Mouse (Mus musculus): ENCODE results near the gene Lsm14b. TPM values are rescaled to one million over a fixed set of nuclear protein-coding genes. Genes with fewer than 3 reads are reported as not detected.
A peak's percentile ranks its signal among the peaks of the same experiment; 100 is the strongest.

The Lsm14b gene
- total RNA-seq (2021), result 10 to 100 TPM; 46.2 to 48.3 TPM
- long read RNA-seq, experiment 1, partial matches to known transcripts, result 0 of 4 reads
- long read RNA-seq, experiment 1, other reads (novel, unspliced or antisense), result 4 of 4 reads
- long read RNA-seq, experiment 2, partial matches to known transcripts, result 0 of 1 reads
- long read RNA-seq, experiment 2, other reads (novel, unspliced or antisense), result 1 of 1 reads

DNA sequence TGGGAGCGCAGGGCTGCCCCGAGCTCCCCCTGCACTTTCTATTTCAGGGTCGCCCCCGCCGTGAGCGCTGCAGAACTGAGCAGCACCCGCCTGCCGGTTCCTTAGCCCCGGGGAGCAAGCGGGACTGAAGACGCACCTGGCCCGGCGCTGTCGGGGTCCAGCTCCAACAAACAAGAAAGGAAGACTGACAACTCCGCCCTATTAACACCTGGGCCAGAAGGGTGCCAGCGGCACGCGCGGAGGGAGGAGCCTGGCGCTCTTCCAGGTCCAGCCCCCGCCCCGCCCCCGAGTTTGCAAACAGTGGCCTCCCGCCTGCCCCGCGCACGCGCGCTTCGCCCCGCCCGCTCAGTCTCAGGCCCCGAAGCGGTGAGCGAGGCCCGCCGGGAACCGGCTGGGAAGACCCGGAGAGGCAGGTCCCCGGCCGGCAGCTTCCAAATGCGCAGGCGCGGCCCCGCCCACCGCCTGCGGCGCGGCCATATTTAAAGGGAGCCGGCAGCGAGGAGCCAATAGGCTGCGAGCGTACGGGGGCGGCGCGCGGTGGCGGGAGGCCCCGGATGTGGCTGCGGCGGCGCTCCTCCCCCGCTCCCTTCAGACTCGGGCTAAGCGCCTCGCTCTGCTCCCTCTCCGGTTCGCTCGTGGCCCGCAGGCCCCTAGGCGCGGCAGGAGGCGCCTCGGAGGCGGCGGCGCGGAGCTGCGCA is at the start of gene Lsm14b:
TSS of gene Lsm14b (plus strand) at position 587 of the 698 bp plus-strand sequence.
- no peak for TF ChIP-seq CTCF (IDR thresholded peaks at IDR 0.05)
- peak; percentile 100 for DNase-seq
- Histone ChIP-seq H3K4me3 (peak within 1 kb of the TSS; percentile 97), H3K27ac (peak within 1 kb of the TSS; percentile 96)
- intact Hi-C loops (cut with DNase I), result loop anchor here (1.0 to 5.0 kb wide), 2 partner anchors 48 to 93 kb away; partner anchors contain the start of genes Osbpl2 and Taf4

DNA sequence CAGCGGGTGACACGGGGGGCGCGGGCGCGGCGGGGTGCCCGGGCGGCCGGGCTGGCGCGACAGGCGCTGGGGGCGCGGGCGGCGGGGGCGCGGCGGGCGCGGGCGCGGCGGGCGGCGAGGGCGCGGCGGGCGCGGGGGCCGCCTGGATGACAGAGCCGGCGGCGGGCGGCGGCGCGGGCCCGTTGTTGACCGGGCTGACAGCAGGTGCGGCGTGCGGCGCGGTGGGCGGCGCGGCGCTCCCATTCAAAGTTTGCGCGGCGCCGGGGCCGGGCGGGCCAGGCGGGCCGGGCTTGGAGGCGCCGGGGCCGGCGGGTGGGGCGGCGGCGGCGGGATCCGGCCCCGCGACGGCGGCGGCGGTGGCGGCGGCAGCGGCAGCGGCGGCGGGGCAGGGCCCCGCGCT is 48.9 kb upstream of the Lsm14b start:
- Histone ChIP-seq H3K27ac (no peak overlapping the region), H3K4me3 (peak overlapping the region; percentile 99)
- intact Hi-C loops (cut with DNase I), result loop anchor here (1.0 to 5.0 kb wide), 3 partner anchors 48 to 66 kb away; partner anchors contain the start of genes Lsm14b, Psma7 and Ss18l1
- TF ChIP-seq CTCF (IDR thresholded peaks at IDR 0.05), result no peak
- DNase-seq, result peak; percentile 53

DNA sequence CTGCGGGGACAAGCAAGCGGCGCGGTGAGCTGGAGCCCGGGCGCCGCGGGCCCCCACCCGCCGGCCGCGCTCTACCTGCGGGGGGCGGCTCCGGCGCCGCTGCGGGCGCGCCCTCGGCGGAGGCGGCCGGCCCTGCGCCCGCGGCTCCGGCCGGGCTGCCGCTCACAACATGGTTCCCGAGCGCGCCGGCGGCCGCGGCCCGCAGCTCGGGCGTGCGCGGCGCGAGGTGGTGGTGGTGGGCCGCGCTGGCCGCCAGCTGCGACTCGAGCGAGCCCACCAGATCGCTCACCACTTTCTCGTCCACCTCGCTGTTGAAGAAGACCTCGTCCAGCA is 48.5 kb upstream of the Lsm14b start:
- TF ChIP-seq CTCF (IDR thresholded peaks at IDR 0.05), result no peak
- no peak for DNase-seq
- Histone ChIP-seq H3K4me3 (peak overlapping the region; percentile 99), H3K27ac (peak overlapping the region; percentile 100)
- intact Hi-C loops (cut with DNase I), result loop anchor here (1.0 to 5.0 kb wide), 3 partner anchors 48 to 66 kb away; partner anchors contain the start of genes Lsm14b, Psma7 and Ss18l1

DNA sequence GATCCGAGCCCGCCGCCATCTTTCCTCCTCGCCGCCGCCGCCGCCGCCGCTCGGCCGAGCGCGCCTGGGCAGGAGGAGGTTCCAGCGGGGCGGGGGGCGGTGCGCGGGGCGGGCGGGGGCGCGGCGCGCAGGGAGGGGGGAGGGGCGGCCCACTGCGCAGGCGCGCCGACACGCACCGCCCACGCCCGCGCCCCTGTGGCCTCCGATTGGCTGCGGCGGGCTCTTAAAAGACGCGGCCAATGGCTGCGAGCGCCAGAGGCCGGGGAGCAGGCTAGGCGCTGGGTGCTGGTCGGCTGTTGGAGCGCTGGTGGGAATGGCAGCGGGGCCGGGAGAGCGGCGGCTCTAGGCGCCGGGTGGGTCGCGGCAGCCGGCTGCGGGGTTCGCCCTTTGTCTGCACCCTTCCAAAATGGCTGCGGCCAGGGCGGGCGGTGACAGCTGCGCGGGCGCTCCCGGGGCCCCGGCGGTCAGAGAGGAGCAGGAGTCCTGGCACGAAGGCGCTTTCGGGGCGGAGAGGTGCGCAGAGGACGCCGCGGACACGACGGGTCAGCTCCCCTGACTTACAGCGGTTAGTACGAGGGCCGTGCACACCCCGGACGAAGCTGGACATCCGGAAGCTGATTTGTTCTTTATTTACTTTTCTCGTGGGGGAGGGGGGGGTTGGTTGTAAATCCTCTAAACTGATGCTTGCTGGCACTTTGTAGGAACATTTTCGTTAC is 48.0 kb upstream of the Lsm14b start, which contains the start of gene Taf4:
TSS of gene Taf4 (minus strand) at position 19 of the 716 bp plus-strand sequence.
- Histone ChIP-seq H3K4me3 (peak within 1 kb of the TSS; percentile 99), H3K27ac (peak within 1 kb of the TSS; percentile 100)
- TF ChIP-seq CTCF (IDR thresholded peaks at IDR 0.05), result no peak
- peak; percentile 94 for DNase-seq
- intact Hi-C loops (cut with DNase I), result loop anchor here (1.0 to 5.0 kb wide), 3 partner anchors 48 to 66 kb away; partner anchors contain the start of genes Lsm14b, Psma7 and Ss18l1

DNA sequence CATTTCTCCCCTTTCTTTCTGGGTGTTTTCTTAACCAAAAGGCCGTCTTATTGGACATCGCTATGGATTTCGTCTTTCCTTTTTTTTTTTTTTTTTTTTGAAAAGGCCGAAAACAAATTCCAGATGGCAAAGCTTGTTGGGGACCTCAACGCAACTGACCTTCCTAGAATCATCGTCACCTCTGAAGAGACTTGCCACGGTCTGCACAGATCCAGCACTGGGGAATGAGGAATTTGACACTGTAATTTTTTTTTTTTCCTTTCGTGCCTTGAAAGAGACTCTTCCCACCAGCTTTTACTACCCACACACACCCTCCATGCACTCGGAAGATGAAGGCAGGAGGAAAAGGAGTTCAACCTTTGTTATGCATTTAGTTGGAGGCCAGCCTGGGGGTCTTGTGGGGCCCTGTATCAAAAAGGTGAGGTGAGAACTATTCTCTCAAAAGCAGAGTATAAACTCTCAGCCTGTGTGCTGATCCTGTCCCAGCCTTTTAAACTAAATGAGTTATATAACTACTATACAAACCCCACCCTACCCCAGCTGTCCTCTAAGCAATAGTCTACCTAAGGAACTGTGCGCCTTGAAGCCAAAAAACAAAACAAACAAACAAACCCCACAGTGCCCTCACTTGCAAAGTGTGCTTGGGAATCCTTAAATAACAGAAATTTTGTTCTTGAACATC is 47.3 kb upstream of the Lsm14b start:
- peak overlapping the region; percentile 100 for H3K27ac ChIP-seq

DNA sequence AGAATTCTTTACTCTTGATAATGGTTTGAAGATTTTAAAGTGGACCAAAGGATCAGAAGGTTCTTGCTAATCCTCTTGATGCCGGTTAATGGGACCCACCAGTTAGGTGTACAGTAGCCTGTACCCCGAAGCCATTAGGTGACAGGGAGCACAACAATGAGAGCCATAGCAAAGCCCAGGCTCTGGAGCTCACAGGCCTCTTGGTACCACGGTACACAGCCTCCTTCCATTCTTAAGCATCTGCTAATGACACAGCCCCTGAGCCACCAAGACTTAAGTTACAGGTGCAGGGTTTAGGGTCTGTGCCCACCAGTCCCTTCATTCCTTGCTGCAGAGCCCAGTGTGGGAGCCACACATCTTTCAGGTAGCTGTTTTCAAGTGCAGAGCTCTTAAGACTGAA is 46.5 kb upstream of the Lsm14b start:
- H3K4me3 ChIP-seq, result no peak overlapping the region
- TF ChIP-seq CTCF (IDR thresholded peaks at IDR 0.05), result no peak
- no peak for DNase-seq
- peak overlapping the region; percentile 100; the same call in 1 of the 2 replicates for H3K27ac ChIP-seq
- intact Hi-C loops (cut with DNase I), result loop anchor here (5.0 kb wide), 1 partner anchor 64 kb away; the partner anchor contains the start of genes Psma7 and Ss18l1

More for the DNA sequence above, 47.3 kb upstream of the Lsm14b start:
- no peak for TF ChIP-seq CTCF (IDR thresholded peaks at IDR 0.05)
- intact Hi-C loops (cut with DNase I), result loop anchor here (2.0 to 5.0 kb wide), 2 partner anchors 61 to 65 kb away; partner anchors contain the start of genes Psma7 and Ss18l1
- H3K4me3 ChIP-seq, result peak overlapping the region; percentile 99
- no peak for DNase-seq

DNA sequence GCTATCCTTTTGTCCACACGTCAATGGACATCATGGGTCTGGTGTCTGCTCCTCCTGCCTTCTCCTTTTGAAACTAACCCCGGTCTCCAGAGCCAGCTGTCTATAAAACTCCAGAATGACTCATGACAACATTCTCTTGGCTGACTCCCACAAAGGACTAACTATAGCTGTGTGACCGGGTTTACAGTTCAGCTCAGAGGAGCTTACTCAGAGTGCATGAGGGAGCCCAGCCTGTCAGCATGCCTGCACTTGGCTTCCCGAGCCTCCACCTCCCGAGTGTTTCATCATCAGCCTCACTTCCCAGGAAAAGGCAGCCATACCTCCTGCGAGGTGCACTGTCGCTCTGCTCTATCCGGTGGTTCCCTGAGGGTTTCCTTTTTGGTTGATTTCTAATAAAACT is 45.0 kb upstream of the Lsm14b start:
- no peak for TF ChIP-seq CTCF (IDR thresholded peaks at IDR 0.05)
- Histone ChIP-seq H3K27ac (peak overlapping the region; percentile 89), H3K4me3 (no peak overlapping the region)
- intact Hi-C loops (cut with DNase I), result loop anchor here (5.0 kb wide), 1 partner anchor 62 kb away; the partner anchor contains the start of genes Psma7 and Ss18l1
- DNase-seq, result peak; percentile 76

DNA sequence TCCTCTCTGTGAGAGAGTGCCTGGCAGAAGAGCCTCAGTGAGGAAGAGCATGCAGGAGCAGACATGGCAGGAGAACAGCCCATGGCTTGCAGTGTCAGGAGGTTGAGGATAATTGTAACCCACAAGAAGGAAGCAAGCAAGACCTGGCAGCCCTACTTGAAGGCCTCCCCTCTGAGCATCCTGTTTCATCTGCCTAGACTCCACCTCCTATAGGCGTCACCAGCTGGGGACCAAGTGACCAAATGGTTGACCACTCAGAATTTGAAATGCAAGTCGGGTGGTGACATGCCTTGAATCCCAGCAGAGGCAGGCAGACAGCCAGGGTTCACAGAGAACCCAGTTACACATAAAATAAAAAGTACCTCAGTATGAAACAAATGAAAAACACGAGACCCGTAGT is 44.2 kb upstream of the Lsm14b start:
- TF ChIP-seq CTCF (IDR thresholded peaks at IDR 0.05), result no peak
- intact Hi-C loops (cut with DNase I), result no loop called here
- Histone ChIP-seq H3K4me3 (no peak overlapping the region), H3K27ac (peak overlapping the region; percentile 89)
- no peak for DNase-seq

DNA sequence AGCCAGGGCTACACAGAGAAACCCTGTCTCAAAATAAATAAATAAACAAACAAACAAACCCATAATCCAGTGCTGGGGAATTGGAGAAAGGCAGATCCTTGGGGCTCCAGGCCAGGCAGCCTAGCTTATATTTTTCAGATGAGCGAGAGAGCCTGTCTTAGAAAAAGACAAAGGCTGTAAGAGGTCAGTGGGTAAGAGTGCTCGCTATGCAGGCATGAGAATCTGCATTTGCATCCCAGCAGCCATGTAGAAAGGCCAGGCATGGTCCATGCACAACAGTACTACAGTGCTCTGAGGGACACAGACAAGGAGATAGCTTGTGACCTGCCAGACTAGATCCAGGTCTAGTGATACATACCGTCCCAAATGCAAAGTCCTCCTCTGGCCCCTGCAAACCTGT is 42.1 kb upstream of the Lsm14b start:
- TF ChIP-seq CTCF (IDR thresholded peaks at IDR 0.05), result no peak
- no peak overlapping the region for H3K27ac ChIP-seq
- H3K4me3 ChIP-seq, result no peak overlapping the region
- intact Hi-C loops (cut with DNase I), result no loop called here
- no peak for DNase-seq

DNA sequence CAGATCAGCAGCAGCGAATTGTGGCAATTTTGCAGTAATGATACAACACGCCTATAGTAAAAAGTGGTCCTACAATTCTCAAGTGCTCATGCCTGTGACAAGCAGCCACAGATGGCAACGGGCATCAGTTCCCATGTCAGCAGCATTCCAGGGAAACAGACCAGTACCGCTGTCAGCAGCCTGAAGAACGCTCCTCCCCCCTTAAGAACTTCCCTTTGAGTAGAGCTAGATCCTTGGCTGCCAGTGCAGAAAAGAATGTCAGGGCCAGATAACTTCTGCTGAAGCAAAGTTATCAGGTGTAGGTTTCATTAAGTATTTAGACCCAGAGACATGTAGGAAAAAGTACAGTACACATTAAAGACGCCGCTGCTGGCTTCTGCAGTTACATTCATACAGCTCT is 40.0 kb upstream of the Lsm14b start:
- intact Hi-C loops (cut with DNase I), result no loop called here
- 0 out of 2 replicates have a peak overlapping the region, but pooled peaks have one; percentile 51 for H3K27ac ChIP-seq
- no peak overlapping the region for H3K4me3 ChIP-seq
- no peak for TF ChIP-seq CTCF (IDR thresholded peaks at IDR 0.05)
- peak; percentile 60 for DNase-seq

DNA sequence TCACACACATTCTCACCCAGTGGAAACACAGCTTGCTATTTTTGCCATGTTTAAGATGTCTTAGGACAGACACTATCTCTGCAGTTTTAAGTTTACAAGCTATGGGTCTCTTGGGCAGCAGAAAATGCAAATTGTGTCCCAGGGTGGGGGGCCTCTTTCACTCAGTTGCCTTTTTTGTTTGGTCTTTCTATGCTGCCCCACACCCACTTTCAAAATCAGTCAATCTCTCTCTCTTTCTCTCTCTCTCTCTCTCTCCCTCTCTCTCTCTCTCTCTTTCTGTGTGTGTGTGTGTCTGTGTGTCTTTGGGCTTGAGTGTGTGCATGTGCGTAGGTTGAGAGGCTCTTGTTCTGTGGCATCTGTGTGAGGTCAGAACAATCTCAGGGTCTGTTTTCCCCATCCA is 39.1 kb upstream of the Lsm14b start:
- DNase-seq, result no peak
- TF ChIP-seq CTCF (IDR thresholded peaks at IDR 0.05), result no peak
- H3K27ac ChIP-seq, result no peak overlapping the region
- H3K4me3 ChIP-seq, result no peak overlapping the region
- intact Hi-C loops (cut with DNase I), result no loop called here

DNA sequence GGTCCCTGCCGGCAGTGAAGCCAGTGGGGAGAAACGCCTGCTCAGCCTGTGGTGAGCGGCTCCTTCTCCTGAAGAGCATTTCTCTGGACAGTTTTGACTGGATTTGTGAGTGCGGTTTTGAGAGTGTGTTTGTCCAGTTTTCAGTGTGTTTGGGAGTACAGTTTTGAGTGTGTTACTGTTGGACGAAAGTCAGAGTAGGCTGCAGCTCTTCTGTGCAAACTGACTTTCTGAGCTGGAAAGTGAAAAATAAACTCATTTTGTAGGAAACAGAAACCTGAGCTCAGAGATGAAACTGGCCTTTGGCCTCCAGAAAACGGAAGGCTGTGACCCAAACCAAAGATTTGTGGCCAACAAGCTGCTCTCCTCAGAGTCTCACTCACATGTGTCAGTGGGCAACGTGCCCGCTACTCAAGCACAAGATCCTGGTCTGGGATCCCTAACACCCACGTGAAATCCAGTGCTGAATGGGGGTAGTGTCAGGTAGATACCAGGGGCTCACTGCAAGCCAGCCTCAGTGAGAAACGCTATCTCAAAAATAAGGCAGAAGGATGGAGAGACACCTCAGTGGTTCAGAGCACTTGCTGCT is 38.3 kb upstream of the Lsm14b start:
- H3K27ac ChIP-seq, result no peak overlapping the region
- no peak overlapping the region for H3K4me3 ChIP-seq
- DNase-seq, result no peak
- TF ChIP-seq CTCF (IDR thresholded peaks at IDR 0.05), result no peak
- intact Hi-C loops (cut with DNase I), result no loop called here

Data from gastrocnemius, adult 2 months (tissue).